Mouse (Mus musculus) heart, embryonic 16.5 days (tissue): Measurements from ENCODE around the gene Npcd. TPM values are rescaled to one million over a fixed set of nuclear protein-coding genes. Genes with fewer than 3 reads are reported as not detected.
"Not testable (repeated sequence)": the region's sequence is repeated elsewhere in the genome, so short reads cannot be mapped to it uniquely, and the experiment has no call there.

Source experiments
- ATAC-seq: fragments of 200-750 bp; cut with Nextera tagmentation; replicated peaks from 2 replicates; pipeline ENCODE4 v1.8.0; 2017; ENCODE audit warnings: moderate number of reproducible peaks; ENCODE audit not compliant: insufficient read depth, low FRiP score; ENCODE audit errors: extremely low read depth
- H3K27ac ChIP-seq: fragments of 300-500 bp; sonication (generic); 2 replicates; pipeline ENCODE4 v1.5.1; 2014; ENCODE audit warnings: mild to moderate bottlenecking, low read length, control low read depth, moderate library complexity
- H3K27me3 ChIP-seq: fragments of 300-500 bp; sonication (generic); 2 replicates; pipeline ENCODE4 v1.6.1; 2014; ENCODE audit warnings: low read length, mixed read lengths; ENCODE audit not compliant: control insufficient read depth, insufficient read depth
- H3K36me3 ChIP-seq: fragments of 300-500 bp; sonication (generic); 2 replicates; pipeline ENCODE4 v1.6.1; 2014; ENCODE audit not compliant: control insufficient read depth, insufficient read depth
- H3K4me1 ChIP-seq: fragments of 300-500 bp; sonication (generic); 2 replicates; pipeline ENCODE4 v1.6.1; 2014; ENCODE audit warnings: low read length, mixed read lengths; ENCODE audit not compliant: control insufficient read depth, insufficient read depth
- H3K4me2 ChIP-seq: fragments of 300-500 bp; sonication (generic); 2 replicates; pipeline ENCODE4 v1.6.1; 2014; ENCODE audit warnings: low read depth, mild to moderate bottlenecking, control low read depth, low read length
- H3K4me3 ChIP-seq: fragments of 300-500 bp; sonication (generic); 2 replicates; pipeline ENCODE4 v1.5.1; 2014; ENCODE audit warnings: mild to moderate bottlenecking, control low read depth, low read length
- H3K9ac ChIP-seq: fragments of 300-500 bp; sonication (generic); 2 replicates; pipeline ENCODE4 v1.6.1; 2014; ENCODE audit warnings: low read length, control low read depth
- H3K9me3 ChIP-seq: fragments of 300-500 bp; sonication (generic); replicated peaks from 2 replicates; pipeline ENCODE4 v1.6.1; 2016; ENCODE audit warnings: low read length; ENCODE audit not compliant: control insufficient read depth
- WGBS: fragments of 180-500 bp; shearing (Covaris S2); extraction: QIAGEN DNeasy Blood & Tissue Kit; methylation state at CpG from one replicate; pipeline ENCODE4 v1.1.7; 2014; 5-methylcytosine and 5-hydroxymethylcytosine counted together
- polyA plus RNA-seq: library from polyadenylated mRNA; unstranded; fragments of >200 nt; fragmentation: Nextera tagmentation; extraction: Ambion mirVana; gene quantifications from 2 replicates; pipeline ENCODE4 v1.2.1, GENCODE M21; 2015

Gene Npcd
- polyA plus RNA-seq, 1 experiment from 2014 or later: not detected

DNA sequence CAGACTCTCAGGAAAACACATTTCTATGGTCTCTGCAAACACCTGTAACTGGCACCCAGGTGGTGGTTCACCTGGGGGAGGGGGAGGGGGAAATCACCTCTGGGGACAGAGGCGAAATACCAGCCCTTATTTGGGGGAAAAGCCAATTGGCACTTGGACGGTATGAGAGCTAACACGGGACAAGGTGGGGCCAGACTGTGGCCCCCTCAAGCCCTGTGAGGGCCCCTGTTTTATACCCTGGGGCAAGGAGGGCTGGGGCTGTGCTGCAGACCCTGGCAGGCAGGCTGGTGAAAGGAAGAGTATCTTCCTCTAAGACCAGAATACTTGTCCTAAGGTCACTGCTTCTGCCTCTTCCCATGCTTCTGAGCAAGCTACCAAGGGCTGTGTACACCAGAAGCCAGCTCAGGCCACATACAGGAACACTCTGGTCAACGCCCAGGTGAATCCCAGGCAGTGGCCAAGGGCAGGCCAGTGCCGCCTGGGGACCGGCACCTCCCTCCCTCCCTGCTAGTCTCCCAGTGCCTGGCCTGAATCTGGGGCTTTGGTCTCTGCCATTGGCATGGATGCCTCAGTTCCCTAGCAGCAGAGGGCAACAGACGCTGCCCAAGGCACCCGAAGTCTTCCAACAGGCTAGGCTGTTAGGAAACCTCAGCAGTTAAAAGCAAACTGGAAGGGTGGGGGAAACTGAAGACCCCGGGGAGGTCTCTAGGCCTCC, 7.7 kb downstream of the Npcd start:
- Histone ChIP-seq H3K4me3 (no peak overlapping the region), H3K36me3 (peaks cover 18% of the 10 kb centered on the region), H3K4me2 (no peak overlapping the region), H3K9ac (0 out of 2 replicates have a peak overlapping the region, but pooled peaks have one; percentile 3), H3K27me3 (no peaks in the 10 kb centered on the region), H3K9me3 (no peaks in the 10 kb centered on the region), H3K4me1 (peaks cover 34% of the 10 kb centered on the region), H3K27ac (no peak overlapping the region)
- WGBS: 83% methylated on average over 9 of the region's 9 CpGs
- no peak for ATAC-seq

DNA sequence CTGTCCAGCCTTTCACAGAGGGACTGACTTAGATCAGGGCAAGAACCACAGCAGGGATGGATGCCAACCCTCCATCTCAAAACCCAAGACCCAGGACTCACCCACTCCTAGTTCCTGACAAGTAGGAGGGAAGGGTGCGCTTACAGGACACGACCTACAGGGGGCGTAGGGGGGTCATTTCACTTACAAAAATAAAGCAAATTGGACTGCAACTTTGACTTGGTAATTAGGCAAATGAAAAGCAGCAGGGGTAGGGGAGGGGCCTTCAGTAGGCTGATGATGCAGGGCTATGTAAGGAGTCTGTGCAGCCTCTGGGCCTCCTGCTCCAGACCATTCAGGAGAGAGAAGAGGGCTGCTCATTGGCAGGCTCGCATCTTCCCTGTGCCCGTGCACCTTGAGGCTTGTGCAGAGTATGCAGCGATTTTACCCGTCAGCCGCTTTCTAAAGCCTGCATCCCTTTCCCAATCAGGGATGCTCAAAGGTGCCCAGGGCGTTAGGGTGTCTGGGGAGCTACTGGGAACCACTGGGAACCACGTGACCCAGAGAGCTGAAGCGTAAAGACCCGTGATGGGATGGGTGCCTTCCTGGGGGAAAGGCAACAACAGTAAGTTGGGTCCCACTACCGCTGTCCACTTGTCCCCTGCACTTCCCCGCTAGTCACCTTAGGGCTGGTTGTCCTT, 8.8 kb downstream of the Npcd start:
- 66% methylated on average over 14 of the region's 14 CpGs for WGBS
- Histone ChIP-seq H3K9me3 (no peaks in the 10 kb centered on the region), H3K4me3 (no peak overlapping the region), H3K4me2 (no peak overlapping the region), H3K4me1 (peaks cover 30% of the 10 kb centered on the region), H3K9ac (no peak overlapping the region), H3K27me3 (no peaks in the 10 kb centered on the region), H3K36me3 (peaks cover 18% of the 10 kb centered on the region), H3K27ac (no peak overlapping the region)
- ATAC-seq: no peak

DNA sequence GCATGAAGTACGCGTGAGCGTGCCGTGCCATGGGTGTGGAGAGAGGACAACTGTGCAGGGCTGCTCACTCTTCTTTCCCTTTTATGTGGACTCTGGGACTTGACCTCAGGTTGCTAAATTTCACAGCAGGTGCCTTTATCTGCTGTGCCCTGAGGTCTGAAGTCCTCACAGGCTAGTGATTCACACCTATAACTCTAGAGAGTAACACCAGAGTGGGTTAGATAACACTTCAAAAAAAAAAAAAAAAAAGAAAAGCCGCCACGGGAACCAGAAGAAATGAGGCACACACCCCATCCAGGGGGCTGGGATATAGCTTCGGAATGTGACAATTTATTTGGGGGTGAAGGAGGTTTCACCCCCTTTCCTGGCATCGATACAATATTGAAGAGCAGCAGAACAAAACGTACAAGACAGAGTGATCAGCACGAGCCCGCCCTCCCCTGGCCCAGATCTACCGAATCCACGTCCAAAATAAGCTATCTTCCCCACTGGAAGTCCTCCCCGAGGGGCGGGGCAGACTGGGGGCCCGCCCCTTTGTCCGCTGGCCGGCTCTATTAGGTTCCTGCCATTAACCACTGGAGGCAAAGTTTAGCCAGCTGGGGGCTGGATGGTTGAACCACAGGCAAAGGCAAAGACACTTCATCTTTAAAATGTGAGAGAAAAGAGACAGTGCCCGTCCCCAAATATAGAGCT, 10.3 kb downstream of the Npcd start:
- Histone ChIP-seq H3K4me3 (no peak overlapping the region), H3K9me3 (no peaks in the 10 kb centered on the region; the same call in 1 of the 2 replicates), H3K27me3 (no peaks in the 10 kb centered on the region), H3K36me3 (peaks cover 16% of the 10 kb centered on the region), H3K4me1 (peaks cover 24% of the 10 kb centered on the region), H3K9ac (no peak overlapping the region), H3K27ac (no peak overlapping the region), H3K4me2 (no peak overlapping the region)
- WGBS: 57% methylated on average over 19 of the region's 19 CpGs
- ATAC-seq: 0 out of 2 replicates have a peak, but pooled peaks have one; percentile 20

DNA sequence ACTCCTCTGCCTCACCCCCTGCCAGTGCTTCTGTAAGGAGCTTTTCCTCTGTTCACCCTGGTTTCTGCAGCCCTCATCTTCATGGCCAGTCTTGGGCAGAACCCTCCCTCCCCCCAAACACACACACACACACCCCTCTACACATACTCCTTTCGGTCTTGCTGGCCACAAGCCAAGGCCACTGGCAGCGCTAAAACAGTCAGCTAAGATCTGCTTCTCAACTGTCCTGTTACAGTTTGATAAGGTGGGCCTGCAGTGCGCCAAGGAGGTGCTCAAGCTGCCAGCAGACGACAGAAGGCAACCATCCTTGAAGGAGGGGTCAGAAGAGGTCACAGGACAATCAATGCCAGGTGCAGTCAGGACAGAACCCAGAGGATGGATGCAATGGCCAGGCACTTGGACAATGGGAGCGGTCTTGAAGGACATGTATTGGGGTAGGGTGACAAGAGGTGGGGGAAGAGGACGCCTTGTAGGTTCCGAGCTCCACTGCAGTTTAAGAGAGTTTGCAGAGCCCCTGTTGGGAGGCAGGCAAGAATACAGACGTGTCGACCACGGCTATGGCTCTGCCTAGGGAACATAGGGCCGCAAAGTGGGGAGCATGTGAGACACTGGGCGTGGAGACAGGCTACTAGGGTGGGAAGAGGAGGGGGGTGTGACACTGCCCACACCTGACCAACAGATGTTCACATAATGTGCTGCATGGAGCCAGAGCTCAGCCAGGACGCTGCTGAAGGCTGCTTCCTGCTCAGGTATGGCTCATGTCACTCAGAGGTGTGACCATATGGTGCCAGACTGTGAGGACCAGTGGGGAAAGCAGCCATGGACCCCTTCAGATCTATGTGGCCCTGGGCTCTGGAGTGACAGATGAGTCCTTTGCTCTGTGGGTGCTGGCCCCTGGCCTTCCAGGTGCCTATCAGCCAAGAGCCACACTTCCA, 11.5 kb downstream of the Npcd start:
- Histone ChIP-seq H3K9ac (no peak overlapping the region), H3K27me3 (no peaks in the 10 kb centered on the region), H3K4me1 (peaks cover 23% of the 10 kb centered on the region), H3K4me2 (no peak overlapping the region), H3K36me3 (peaks cover 8% of the 10 kb centered on the region), H3K4me3 (no peak overlapping the region), H3K27ac (no peak overlapping the region; the same call in 1 of the 2 replicates), H3K9me3 (peaks cover 5% of the 10 kb centered on the region)
- ATAC-seq: no peak
- WGBS: 50% methylated on average over 13 of the region's 13 CpGs

DNA sequence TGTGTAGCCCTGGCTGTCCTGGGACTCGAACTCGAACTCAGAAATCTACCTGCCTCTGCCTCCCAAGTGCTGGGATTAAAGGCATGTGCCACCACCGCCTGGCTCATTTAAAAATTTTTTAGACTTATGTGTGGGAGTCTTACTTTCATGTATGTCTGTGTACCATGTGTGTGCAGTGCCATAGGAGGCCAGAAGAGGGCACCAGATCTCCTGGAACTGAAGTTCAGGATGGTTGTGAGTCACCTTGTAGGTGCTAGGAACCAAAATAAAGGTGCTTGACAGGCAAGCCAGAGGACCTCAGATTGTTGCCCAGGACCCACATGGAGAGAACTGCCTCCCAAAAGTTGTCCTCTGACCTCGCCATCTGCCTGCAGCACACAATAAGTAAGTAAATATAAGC, 15.7 kb downstream of the Npcd start:
- peaks cover 2% of the 10 kb centered on the region; the same call in 1 of the 2 replicates for H3K36me3 ChIP-seq
- no peak overlapping the region for H3K27ac ChIP-seq
- H3K27me3 ChIP-seq: no peaks in the 10 kb centered on the region
- H3K9ac ChIP-seq: no peak overlapping the region
- peaks cover 10% of the 10 kb centered on the region for H3K4me1 ChIP-seq
- H3K9me3 ChIP-seq: peaks cover 5% of the 10 kb centered on the region
- H3K4me2 ChIP-seq: no peak overlapping the region
- ATAC-seq: no peak
- no peak overlapping the region for H3K4me3 ChIP-seq
- 83% methylated on average over 4 of the region's 4 CpGs for WGBS

DNA sequence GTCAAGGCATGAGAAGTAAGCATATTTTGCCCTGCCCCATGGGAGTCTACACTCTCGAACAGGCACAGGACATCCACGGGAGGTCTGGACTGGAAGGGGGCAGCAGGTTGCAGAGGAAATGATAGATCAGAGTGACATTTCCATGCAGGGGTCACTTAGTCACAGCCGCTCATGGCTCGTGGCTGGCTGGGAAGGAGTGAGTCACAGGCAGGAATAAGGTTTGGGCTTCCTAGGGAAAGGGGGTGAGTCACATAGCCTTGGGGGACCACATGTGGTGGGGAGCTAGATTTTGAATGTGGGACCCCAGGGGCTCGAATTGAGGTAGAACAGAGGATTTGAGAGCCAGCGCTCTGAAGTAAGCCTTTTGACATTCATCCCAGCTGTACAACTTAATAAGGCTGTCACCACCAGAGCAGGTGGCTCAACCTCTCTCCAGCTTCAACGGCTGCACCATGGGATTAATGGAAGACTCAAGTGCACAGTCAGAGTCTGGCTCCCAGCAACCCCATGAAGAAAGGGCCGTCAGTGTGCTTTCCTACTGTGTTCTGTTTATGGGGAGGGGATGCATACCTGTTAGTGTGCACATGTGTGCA, 20.3 kb downstream of the Npcd start:
- no peak overlapping the region for H3K9ac ChIP-seq
- H3K4me3 ChIP-seq: no peak overlapping the region
- no peak overlapping the region for H3K27ac ChIP-seq
- H3K4me1 ChIP-seq: no peaks in the 10 kb centered on the region
- peaks cover 5% of the 10 kb centered on the region for H3K9me3 ChIP-seq
- H3K36me3 ChIP-seq: no peaks in the 10 kb centered on the region
- WGBS: 41% methylated on average over 8 of the region's 8 CpGs
- H3K4me2 ChIP-seq: no peak overlapping the region
- H3K27me3 ChIP-seq: peaks cover 5% of the 10 kb centered on the region
- no peak for ATAC-seq

DNA sequence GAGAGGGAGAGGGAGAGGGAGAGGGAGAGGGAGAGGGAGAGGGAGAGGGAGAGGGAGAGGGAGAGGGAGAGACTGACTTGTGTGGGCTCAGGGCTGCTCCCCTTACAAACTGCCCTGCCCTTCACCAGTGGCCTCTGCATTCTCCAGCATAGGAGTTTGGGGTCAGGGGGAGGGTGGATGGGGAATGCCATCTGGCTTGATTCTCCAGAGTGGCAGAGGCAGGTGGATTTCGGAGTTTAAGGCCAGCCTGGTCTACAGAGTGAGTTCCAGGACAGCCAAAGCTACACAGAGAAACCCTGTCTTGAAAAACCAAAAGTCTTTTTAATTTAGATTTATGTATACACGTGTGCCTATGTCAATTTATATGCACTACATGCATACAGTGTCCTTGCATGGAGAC, 21.2 kb downstream of the Npcd start:
- 65% methylated on average over 2 of the region's 2 CpGs for WGBS

DNA sequence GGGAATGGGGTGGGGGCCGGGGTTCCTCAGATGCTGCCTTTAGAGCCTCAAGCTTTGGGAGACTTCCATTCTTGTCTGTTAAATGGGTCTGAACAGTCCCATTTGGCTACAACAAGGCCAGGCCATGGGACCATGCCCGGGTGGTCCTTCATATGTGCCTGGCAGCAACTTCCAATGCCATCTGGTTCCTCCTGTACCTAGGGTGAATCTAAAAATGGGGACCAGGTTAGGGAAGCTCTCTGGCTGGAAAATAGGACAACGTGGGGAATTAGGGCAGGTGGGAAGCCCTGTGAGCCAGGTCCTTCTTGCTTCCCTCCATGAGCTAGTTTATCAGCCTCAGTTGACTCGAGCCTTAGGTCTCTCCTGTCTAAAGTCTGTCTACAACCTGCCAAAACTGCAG, 23.0 kb downstream of the Npcd start:
- Histone ChIP-seq H3K27me3 (peaks cover 26% of the 10 kb centered on the region), H3K27ac (no peak overlapping the region), H3K4me2 (no peak overlapping the region), H3K36me3 (no peaks in the 10 kb centered on the region), H3K9ac (no peak overlapping the region), H3K4me3 (no peak overlapping the region), H3K4me1 (no peaks in the 10 kb centered on the region), H3K9me3 (no peaks in the 10 kb centered on the region)
- 61% methylated on average over 4 of the region's 4 CpGs for WGBS
- no peak for ATAC-seq

More for the DNA sequence above, 21.2 kb downstream of the Npcd start:
- peaks cover 10% of the 10 kb centered on the region for H3K27me3 ChIP-seq
- not testable (repeated sequence) for H3K4me2 ChIP-seq, ATAC-seq, H3K9me3 ChIP-seq, H3K9ac ChIP-seq, H3K36me3 ChIP-seq, H3K27ac ChIP-seq, H3K4me3 ChIP-seq, H3K4me1 ChIP-seq
